Mouse (Mus musculus) yolk sac, embryonic 10.5 days (tissue): ENCODE data around the gene Arrb1.
A peak's percentile ranks its signal among the peaks of the same experiment; 100 is the strongest.

Experiments
- DNase-seq: peaks from one replicate; pipeline ENCODE4 v3.0.0-alpha.2; 2017; ENCODE audit warnings: low spot score

The Arrb1 gene

GRCm38 (mm10) chr7:99632286-99632685, 97.0 kb downstream of the Arrb1 start:
- no peak for DNase-seq

- DNase-seq, result no peak
Measured at GRCm38 (mm10) chr7:99633966-99634665, 98.8 kb downstream of the Arrb1 start.

DNA sequence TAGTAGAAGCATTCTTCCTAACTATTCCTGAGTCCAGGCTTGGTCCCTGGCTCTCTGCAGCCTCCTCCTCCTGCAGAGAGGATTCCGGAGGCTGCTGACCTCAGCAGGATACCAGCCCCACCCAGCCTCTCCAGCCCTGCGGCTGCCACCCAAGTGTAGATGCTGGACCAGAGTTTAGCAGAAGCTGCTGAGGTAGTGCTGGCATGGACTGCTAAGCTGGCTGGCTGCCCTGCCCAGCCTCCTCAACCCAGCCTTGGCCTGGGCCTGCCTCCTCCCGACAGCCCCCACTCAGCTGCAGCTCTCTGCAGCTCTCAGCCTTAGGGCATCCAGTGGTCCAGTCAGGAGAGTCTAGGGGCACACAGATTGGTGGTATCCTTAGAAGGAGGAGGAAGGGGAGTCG, 106.0 kb downstream of the Arrb1 start:
- DNase-seq, result no peak

GRCm38 (mm10) chr7:99642078-99642477, 106.8 kb downstream of the Arrb1 start:
- DNase-seq, result peak; percentile 17

- DNase-seq, result no peak
Measured at GRCm38 (mm10) chr7:99644701-99645100, 109.4 kb downstream of the Arrb1 start.

GRCm38 (mm10) chr7:99648623-99649022, 113.4 kb downstream of the Arrb1 start:
- DNase-seq, result no peak

GRCm38 (mm10) chr7:99649585-99649984, 114.3 kb downstream of the Arrb1 start:
- no peak for DNase-seq

- no peak for DNase-seq
Measured at GRCm38 (mm10) chr7:99654244-99654643, 119.0 kb downstream of the Arrb1 start.
